Mouse (Mus musculus): ENCODE measurements at regions not wholly inside any gene's neighbourhood (a gene's known extent, or its start where the extent isn't known, plus 50 kb on each side); places are given as distances from the start of the nearest gene placed in this dataset.

GRCm38 (mm10) chr7:123642596-123642995 lies 142.3 kb upstream of the Zkscan2 start:
- no peak for DNase-seq

DNA sequence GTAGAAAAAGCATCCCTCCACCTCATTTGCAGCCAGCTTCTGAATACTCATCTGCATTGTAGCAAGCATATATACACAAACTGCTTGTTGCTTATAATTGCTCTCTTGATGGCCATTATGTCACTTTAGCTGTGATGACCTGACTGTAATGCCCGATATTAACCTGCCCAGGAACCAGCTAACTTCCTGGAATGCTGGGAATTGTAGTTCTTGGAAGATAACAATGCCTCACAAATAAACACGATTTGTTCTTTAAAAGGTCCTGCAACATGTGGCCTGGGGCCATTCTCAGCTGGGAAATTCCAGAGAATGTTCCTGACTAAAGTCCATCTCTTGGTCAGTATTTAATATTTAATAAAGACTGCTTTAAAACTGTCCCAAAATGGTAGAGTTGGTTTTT lies 143.2 kb upstream of the Zkscan2 start:
- DNase-seq, result no peak

DNA sequence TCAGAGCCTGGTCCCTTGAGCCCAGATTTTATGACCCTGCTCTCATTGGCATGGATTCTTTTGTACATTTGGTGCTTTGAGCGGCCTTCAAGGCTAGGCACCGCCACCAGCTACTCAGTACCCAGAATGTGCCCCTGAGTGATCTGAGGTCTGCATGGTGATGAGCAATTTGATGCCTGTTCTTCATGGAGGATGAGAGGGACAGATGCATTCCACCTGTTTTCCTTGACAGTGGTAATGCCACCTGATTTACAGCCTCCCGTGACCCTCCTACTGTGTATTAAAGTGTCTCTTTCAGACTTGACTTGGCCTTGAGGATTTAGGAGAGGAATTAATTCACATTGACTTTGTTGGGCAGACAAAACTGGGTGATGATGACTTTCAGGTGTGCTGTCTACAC lies 145.3 kb upstream of the Zkscan2 start:
- DNase-seq, result no peak

DNA sequence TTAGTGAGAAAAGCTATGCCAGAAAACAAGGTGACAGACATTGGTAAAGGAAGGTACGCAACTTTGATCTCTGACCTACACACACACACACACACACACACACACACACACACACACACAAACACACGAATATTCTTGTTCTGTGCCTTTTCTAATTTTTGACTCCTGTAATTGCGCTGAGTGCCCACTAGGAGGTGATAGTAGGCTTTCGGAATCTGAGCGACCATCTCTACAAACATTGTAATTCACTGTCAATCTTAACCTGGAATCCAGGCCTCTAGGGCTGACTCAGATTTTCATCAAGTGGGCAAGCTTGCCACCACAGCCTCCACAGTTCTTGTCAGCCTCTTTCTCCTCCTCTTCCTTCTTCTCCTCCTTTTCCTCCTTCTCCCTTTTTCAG lies 165.2 kb upstream of the Zkscan2 start:
- no peak for DNase-seq

DNA sequence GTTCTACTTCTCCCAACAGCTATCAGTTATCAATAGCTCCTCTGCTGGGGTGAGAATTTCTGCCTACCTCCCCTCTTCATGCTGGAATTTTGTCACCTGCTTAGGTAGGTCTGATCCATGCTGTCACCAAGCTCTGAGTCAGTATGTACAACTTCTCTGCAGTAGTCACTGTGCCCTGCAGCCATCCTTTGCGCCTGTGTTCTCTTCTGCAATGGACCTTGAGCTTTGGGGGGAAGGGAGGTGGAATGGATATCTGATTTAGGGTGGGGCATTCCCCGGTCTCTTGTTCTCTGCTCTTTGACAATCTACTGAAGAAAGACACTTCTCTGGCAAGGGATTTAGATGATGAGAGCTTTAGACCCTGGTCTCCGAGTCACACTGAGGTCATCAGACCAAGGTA lies 184.5 kb upstream of the Zkscan2 start:
- DNase-seq, result no peak

DNA sequence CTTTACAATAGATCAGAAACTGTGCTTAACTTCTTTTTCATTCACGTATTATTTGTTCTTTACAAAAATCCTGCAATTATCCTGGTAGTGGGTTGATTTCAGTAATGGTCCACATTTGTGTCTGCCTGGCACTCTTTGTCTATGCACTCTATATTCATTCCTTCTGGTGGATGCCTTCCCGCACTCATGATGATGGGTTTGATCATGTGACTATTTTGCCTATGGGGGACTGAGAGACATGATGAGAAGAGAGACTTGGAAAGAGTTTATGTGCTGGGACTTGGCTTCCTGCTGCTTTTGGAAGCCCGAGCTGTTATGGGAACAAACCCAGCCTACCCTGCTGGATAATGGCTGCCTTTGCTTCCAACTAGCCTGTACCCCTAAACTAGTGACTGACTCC lies 186.3 kb upstream of the Zkscan2 start:
- DNase-seq, result no peak

- no peak for DNase-seq
These were observed 230.8 kb upstream of the Zkscan2 start for GRCm38 (mm10) chr7:123731016-123731415.

DNA sequence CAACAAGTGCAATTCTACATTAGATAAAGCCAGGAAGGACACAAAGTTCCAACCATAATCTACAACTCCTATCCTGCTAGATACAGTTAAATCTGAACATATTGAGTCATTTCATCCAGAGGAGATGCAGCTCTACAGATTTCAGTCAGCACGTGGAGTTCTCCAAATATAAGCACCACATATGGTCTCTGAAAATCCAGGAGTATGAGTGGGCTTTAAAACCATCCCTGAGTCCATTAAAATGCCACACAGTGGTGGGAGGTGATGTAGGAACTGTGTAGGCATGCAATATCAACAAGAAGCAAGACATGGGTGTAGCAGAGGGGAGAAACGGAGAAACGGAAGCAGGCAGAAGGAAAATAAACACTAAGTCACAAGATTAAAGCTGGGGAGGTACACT lies 232.8 kb upstream of the Zkscan2 start:
- no peak for DNase-seq

- no peak for DNase-seq
These were observed 234.7 kb upstream of the Hs3st4 start for GRCm38 (mm10) chr7:123747986-123748385.

DNA sequence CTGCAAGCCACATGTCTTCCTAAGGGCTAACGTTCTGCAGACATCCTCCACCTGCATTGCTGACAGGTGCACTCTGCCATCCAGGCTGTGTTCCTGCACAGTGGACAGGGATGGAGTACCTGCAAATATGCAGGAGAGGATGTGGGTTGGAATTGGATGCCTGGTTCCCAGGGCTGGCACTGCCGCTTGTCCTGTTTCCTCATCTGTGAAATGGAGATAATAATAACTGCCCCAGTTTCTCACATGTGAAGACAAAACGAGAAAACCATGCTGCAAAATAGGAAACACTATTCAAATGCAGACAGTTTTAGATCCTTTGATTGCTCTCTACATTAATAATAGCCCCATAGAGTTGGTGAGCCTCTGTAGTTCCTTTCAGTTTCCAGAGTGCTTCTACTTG lies 229.4 kb upstream of the Hs3st4 start:
- DNase-seq, result no peak

GRCm38 (mm10) chr7:123795036-123795435 lies 187.6 kb upstream of the Hs3st4 start:
- no peak for DNase-seq

DNA sequence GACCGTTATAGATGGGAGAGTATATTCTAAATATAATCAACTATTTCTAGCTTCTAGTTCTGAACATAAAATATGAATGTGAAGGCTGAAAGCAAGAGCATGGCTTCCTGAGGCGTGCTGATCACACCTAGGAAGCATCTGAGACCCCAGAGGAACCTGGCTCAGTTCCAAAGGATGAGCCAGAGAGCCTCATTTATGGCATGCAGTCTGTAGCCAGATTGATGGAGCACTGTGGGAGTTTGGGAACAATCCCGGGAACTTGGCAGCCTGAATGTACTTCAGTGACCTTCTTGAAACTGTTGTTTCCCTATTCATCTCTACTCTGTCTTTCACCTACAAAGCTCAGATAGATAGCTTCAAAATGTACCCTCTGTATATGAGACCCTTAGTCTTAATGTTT lies 186.6 kb upstream of the Hs3st4 start:
- DNase-seq, result no peak

- no peak for DNase-seq
These were observed 177.0 kb upstream of the Hs3st4 start for GRCm38 (mm10) chr7:123805650-123806049.

DNA sequence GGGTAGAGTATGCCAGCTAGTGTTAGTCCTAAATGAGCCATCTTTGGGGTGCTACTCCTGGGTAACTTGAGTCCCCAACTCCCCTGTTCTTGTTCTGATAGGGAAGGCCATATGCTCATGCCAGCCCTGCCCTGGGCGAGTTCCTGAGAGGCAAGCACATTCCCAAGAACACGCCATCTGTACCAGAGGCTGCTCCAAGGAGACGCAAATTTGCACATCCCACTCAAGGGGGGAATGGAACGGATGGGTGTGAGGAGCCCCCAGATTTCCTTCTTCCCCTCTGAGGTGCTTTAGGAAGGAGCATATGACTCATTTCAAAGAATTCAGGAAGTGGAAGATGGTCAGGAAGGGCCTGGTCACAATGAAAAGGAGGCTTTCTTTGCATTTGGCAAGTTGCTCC lies 158.7 kb upstream of the Hs3st4 start:
- DNase-seq, result no peak

DNA sequence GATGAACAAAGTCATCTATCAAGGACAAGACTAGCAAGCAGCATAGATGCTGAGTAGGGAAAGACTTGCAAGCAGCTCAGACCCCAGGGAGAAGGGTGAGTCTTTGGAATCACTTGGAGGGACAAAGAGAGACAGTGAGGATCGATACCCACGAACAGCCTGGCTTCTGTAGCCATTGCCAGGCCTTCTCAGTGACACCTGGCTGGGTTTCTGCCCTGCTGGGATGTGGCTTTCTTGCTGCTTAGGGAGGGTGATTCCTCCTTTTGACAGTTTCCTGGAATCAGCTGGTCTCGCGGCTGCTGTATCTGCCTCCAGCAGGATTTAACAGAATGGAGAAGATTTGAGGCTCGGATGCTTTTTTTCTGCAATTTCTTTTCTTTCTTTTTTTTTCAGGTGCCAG lies 156.3 kb upstream of the Hs3st4 start:
- DNase-seq, result no peak

DNA sequence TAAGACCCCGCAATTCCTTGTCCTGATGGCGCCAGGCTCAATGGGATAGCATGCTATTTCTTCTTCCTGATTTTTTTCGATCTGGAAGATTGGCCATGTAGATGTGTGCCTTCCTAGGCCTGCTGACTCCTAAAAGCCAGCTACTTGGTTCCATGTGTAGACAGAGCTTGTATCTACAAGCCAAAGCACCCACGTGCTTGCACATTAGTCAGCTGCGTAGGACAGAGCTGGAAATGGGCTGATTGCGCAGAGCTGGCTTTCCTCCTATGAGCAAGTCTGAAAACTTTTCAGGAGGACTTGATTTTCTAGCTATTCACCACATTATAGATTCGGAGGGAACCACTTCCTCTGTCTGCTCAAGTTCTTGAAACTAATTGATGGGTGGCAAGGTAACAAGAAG lies 140.1 kb upstream of the Hs3st4 start:
- DNase-seq, result no peak

GRCm38 (mm10) chr7:123847081-123847480 lies 135.6 kb upstream of the Hs3st4 start:
- DNase-seq, result no peak

DNA sequence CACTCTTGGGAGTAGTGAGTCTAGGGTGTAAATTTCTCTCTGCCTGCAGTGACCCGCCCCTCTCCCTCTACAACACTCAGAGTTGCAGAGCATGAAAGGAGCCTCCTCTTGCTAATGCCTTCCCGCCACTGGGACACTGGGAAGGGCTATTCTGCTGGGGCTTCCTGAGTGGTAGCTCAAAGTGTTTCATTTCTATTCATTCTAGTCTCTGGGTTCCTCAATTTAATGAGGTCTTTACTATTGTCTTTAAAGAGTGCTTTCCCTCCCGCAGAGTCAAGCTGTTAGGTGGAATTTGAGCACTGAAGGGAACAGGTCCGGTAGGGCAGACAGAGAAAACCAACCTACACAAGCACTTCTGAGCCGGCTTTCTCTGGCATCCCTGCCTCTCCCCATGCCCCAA lies 134.0 kb upstream of the Hs3st4 start:
- no peak for DNase-seq

DNA sequence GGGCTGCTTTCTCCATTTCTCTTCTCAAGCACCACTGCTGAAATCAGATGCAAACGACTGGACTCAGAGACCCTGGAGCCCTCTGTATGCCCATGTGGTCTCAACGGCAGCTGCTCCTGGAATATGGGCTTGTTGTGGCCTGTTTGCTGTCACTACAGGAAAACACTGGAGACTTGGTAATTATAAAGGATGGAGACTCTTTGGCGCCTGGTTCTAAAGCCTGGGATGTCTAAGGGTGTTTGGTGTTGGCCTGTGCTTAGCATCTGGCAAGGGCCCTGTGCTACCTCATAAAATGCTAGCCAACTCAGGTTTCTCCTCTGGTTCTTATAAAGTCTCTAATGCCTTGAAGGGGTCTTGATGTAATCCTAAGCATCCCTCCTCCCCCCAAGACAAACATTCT lies 133.4 kb upstream of the Hs3st4 start:
- DNase-seq, result no peak

DNA sequence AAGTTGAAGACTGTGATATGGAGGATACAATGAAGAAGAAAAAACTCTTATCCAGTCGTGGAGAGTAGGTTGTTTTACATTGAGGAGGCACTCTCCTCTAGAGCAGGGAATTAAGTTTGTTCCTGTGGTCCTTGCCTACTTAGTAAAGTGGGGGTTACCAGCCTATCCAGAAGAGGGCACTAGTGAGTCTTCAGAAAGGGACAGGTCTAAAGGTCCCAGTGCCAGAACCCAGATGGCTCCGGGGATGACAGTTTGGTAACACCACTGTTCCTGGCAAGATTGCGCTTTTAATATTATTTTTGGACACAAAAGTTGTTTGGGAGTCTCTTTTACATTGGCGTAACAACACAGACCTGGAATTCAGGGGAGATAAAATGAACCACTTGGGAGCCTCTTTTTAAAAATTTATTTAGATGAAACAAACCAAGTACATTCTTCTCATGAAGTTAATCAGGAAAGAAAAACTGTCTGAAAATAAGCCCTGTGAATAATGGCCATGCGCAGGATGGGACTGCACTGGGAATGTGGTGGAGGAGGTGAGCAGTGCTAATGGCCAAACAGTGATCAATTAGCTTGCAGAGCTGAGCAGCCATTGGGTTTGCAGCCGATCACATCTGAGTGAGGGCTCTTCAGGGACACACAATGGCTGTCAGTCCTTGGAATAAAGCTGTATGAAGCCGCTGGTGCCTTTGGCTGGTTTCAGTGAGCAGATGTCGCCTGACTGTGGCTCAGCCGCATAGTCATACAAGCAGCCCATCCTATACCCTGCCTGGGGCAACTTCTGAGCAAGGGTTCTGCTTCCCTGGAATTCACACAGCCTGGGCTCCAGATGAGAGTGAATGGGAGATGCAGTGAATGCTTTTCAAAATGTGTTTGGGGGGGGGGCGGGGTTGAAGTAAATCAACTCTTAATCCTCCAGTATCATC lies 132.1 kb upstream of the Hs3st4 start:
- peak; percentile 2 for DNase-seq

GRCm38 (mm10) chr7:123857539-123857938 lies 125.1 kb upstream of the Hs3st4 start:
- no peak for DNase-seq

DNA sequence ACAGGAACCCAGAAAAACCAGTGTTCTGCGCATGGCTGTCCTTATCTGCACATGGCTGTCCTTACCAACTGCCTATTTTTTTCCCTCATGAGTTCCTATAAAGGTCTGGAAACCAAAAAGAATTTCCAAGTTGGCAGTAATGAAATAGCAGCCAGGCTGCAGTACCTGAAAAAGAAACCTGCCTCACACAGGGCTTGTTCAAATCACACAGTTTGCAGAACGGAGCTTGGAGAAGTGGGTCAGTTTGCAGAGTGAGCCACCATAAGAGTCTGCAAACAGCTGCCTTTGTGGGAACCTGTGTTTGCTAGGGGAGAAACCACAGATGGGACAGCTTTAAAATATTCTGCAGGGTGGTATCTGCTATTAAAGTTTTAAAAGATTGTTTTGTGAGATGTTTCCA lies 121.0 kb upstream of the Hs3st4 start:
- no peak for DNase-seq

DNA sequence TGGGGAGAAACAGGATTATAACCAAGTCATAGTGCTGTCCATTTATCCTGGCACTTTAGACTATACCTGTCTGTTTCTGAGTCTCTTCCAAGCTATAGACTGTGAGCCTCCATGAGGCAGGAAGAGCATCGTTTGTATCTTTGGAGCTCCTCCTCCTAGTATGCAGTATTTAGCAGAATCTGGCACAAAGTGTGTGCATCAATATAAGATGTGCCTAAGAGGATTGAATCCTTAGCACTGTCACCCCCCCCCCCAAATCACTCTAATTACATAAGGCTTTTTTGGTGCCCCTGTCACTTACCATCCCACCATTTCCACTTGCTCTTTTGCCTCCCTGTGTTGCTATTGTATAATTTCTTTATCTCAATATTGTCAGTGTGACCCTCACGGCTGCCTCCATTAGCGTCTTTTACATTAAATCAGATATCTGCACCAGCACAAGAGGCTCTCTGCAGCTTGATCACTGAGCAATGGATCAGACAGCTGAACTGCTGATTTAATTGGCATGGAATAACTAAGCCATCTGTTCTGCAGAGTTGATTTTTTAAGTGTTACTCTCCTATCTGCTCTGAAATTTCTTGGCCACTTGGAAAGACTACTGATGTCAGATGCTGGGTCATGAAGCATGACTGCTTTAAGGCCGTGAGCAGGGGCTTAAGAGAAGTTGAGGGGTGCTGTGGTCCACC lies 85.8 kb upstream of the Hs3st4 start:
- no peak for DNase-seq
